Mouse (Mus musculus): ENCODE measurements around the gene Ube2g2.

Gene Ube2g2

DNA sequence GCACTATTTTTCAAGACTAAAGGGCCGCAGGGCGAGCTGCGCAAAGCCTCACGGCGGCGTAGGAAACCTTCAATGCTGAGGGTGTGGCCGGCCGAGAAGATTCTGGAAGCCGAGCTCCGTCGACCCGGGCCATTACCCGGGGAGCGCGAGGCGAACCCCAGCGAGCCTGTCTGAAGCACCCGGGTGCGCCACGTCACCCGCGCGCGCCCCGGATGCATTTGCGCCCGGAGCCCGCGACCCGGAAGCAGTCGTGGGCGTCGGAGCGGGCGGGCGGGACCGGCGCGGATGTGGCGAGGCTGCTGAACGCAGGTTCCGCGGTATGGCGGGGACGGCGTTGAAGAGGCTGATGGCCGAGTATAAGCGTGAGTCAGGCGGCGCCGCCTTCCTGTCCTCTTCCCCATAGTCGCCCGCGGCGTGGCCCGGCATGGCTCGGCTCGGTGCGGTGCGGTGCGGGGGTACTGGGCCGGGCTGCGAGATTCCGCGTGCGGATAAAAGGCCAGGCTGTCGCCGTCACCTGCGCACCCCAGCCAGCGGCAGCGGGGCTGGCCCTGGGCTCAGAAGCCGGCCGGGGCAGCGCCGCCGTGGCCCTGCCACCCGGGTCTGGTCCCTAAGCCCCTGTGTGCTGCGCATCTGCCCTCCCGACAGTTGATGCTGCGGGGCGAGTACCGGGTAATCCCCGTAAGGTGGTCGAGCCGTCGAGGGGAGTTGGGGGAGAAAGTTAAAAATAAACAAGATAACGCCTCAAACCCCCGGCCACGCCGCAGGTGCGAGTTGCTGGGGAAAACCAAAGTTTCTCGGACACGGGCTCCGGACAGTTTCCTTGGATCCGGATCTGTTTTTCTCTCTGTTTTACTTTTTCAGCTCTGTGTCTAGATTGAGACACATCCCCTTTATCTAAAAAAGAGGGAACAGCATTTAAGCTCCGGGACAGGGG lies at the start of gene Ube2g2:
Gene Ube2g2 (plus strand): TSS at position 221 of the 934 bp plus-strand sequence.
- DNase-seq: peak; percentile 91

DNA sequence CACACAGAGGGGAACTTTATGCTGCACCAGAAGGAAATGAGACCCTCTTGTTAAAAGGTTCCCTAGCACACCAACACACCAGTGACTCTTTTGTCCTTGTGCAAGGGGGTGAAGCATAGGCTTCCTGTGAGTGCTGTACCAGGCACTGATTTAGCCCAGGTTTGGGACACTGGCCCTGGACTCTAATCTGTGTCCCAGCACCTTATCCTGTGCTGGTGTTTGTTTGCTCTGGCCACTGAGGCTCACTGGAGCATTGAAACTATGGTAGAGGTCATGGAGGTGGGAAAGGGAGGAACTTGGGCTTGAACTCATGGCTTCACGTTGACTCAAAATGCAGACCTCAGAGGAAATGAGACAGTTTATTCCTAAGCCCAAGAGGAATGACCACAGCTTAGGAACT lies 48.9 kb upstream of the Ube2g2 start:
- DNase-seq: no peak

DNA sequence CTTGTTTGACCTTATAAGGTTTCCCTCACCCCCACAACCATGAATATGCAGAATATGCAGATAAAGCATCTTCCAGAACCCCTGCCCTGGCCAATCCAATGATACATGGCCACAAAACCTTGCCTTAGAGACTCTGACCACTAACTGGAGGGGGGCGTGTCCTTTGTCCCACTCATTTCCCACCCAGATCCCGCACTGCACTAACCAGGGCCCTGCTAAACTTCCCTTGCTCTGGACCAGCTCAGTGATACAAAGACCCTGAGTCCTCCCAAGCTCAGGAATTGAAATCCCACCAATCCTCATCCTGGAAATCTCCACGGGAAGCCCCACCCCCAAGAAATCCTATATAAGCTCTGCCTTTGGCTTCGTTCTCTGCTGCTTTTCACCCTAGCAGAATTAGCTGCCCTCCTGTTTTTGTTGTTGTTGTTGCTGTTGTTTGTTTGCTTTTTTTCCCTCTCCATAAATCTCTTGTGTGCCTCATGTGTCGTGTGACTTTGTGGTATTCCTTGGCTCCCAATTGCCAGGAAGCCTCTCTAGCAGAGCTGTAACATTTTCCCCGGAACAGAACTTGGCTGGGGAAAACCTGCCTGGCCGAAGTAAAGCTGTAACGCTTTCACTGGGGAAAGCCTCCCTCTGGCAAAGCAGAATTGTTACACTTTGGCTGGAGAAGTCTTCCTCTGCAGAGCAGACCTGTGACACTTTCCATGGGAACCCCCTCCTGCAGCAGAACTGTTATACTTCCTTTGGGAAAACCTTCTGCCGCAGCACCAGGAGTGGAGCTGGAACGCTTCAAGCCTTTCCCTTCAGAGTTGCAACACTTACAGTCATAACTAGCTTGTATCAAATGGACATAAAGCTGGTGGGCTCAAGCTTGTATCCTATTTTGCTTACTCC lies 41.8 kb upstream of the Ube2g2 start:
- DNase-seq: no peak

DNA sequence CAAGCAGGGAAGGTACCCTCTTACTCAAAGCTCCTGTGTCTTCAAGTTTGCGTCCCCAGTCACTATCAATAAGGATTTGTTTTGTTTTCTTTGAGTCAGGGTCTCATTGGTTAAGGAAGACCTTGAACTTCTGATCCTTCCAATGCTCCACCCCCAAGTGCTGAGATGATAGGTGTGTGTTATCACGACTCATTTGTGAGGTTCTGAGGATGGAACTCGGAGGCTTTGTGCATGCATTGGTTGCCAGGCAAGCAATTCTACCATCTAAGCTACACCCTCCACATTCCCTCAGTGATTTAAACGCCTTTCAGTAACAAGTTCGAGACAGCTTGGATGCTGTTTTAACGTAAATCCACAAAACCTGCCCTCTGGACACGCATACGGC lies 41.1 kb upstream of the Ube2g2 start:
- no peak for DNase-seq

DNA sequence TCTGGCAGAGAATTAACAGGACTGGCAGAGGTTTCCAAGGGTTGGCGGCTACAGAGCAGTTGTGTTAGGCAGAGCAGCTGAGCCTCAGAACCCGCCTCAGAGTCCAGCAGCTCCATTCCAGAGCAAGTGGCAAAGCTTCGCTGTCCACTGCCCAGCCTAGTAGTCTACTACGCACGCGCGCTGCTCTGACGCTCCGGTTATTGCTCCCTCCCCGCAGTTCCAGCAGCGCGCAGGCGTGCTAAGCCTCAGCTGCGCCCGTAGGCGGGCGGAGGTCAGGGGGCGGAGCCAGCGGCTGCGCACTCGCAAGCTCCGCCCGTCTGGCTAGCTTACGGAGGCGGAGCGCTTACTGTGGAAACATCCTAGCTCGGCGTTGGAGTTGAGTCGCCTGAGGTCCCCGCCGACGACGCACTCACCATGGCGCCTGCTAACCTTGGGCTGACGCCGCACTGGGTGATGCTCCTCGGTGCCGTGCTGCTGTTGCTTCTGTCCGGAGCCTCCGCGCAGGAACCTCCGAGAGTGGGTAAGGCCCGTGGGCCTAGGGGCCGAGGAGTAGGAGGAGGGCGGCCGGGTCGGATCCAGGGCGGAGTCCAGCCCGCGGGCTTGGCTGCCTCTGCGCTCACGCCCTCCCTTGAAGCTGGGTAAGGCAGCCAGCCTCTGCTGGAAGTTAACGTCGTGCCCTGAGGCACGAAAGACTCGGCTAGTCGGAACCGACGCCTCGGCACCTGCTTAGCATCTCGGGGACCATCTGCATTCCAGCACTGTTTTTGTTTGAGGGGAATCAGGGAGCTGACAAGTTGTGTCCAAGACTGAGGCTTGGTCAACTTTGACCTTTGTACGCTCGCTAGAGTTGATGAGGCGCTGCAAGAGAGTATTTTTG lies 40.4 kb upstream of the Ube2g2 start, which contains the start of gene Pttg1ip:
Gene Pttg1ip (plus strand): TSS at position 313 of the 877 bp plus-strand sequence.
- peak; percentile 96 for DNase-seq

DNA sequence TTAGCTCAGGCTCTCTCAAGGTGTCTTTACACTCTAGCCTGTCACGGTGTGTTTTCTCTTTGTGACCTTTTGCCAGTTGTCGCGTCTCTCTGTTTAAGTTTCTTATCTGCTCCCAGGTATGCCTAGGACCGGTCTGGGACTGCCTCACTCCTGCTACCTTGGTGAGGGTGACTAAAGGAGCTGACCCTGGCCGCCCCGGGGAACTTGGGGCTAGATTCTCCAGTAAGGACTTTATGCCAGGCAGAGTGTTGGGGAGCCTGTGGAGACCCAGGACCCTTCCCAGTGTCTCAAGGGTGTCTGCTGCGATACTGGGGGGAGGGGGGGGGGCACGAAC lies 39.8 kb upstream of the Ube2g2 start:
- DNase-seq: no peak

DNA sequence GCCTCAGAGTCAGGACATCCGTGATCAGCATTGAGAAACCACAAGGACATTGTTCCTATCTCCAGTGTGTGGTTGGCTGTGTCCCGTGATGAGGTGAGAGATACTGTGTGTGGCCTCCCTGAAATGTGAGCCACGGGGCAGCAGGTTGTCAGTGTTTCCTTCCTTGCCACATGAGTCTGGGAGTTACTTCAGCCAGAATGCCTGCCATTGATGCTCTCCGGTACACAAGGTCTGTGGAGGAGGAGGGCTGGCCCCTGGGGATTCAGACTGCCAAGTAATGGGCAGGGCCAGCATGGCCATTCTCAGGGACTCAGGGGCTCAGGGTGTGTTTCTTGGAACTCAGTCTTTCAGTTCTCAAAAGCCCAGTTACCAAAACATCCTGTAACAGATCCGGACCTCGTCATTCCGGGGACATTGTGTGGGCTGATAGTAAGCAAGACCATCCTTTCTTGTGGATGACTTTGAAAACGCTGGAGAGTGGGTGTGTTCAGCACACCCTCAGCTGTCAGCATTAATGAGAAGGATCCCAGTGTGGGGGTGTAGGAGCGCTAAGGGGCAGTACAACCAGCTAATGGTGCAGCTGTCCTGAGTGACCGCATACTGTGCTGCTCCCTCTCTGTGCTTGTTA lies 38.2 kb upstream of the Ube2g2 start:
- DNase-seq: no peak

DNA sequence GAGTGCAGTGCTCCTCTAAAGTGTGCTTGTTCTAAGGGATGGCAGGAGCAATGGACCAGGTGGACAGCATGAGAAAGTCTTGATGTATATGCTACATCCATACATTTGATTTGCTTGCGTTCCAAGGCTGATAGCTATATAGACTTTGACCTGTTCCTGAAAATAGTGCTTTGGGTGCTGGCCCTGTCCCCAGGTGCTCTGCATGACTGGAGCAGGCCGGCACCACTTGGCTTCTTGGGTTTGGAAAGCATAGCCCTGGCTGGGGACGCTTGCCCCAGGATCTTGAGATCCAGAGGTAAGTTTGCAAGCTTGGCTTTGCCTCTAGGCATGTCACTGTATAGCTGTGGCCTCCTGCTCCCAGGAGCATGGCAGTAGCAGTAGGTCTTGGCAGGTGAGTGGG lies 35.4 kb upstream of the Ube2g2 start:
- no peak for DNase-seq

DNA sequence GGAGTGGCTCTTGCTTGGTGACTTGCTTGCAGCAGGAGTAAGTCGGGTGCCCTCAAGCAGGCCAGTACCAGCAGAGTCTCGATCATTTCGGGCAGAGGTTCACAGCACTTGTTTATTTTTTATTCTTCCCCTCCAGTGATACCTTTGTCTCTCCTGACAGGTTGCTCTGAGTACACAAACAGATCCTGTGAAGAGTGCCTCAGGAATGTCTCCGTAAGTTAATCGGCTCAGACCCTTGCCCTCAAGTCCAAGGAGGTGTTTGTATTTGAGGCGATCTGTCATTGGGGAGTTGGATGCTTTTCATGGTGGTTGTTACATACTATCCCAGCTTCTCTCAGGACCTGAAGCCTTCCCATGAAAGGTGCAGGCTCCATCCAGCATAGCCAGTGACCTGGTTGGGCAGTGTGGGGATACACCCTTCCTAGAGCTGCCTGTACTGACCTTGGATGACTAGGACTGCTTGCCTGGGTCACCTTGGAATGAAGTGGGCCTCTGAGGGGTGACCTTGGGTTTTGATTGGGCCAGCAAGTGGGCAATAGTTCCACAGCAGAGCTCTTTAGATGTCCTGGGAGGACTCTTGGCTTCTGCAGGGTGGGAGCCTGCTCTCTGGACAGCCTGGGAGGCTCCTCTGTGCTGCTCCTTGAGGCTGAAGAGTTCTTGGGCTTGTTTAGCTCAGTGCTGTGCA lies 34.8 kb upstream of the Ube2g2 start:
- DNase-seq: no peak

DNA sequence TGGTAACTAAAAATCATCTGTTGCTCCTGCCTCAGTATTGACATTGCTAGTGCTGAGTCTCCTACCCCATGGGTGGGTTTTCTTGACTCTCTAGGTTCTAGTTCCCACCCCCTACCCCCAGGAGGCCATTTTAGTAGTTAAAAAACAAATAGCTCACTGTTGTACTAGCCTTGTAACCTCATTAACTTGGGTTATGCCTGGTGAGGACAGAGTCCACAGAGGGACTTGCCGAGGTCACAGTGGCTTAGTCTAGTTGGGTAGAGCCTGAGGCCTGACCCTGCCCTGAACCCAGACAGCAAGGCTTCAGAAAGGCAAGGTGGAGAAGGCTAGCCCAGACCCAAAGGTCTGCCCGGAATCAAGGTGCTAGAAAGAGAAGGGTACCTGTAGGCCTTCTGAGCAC lies 34.0 kb upstream of the Ube2g2 start:
- DNase-seq: no peak

DNA sequence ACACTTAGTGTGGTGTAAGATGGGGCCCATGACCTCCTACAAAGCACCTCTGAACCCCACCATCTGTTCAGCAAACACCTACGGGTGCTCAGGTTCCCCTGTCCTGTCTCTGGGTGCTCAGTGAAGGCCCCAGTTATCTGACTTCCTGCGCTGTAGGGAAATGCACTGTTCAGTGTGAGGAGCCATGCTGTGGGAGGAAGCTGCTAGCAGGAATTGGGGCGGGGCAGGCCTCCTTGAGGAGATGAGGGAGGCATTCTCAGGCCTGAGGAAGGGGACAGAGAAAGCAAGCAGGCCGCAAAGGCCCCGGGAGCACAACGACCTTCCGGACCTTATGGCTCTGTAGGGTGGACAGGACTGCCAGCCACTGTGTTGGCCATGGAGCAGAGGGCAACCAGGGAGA lies 33.0 kb upstream of the Ube2g2 start:
- no peak for DNase-seq

DNA sequence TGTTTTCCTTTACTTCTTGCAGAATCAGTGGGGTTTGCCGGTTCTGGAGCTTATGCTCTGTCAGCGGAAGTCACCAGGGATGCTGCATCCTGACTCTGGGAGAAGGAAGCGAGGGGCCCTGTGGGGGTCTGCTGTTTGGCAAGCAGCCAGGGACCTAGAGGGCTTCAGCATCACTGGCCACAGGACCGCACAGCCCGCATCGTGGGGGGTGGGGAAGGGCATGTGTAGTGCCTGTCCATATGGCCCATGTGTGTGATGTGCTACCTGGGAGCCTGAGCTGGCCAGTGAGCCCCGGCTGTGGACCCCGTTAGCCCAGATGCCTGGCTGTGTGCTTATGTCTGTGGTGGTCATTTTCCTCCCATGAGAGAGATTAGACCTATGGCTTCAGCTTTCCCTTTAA lies 32.3 kb upstream of the Ube2g2 start:
- DNase-seq: no peak

DNA sequence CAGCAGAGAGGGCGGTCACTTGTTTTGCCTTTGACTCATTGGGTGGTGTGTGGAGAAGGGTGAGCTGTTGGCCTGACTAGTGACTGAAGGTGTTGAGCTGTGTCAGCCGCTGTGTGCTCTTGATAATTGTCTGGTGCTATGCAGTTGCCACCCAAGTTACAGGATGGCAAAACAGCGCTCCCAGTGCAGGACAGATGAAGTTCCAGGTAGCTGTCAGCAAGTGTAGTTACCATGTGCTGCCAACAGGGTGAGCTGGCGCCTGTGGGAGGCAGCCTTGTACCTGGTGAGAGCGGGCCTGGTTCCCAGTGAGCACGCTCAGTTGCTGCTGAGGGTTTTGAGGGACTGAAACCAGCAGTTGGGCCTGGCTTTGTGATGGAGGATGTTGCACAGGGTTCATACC lies 31.3 kb upstream of the Ube2g2 start:
- peak; percentile 55 for DNase-seq

DNA sequence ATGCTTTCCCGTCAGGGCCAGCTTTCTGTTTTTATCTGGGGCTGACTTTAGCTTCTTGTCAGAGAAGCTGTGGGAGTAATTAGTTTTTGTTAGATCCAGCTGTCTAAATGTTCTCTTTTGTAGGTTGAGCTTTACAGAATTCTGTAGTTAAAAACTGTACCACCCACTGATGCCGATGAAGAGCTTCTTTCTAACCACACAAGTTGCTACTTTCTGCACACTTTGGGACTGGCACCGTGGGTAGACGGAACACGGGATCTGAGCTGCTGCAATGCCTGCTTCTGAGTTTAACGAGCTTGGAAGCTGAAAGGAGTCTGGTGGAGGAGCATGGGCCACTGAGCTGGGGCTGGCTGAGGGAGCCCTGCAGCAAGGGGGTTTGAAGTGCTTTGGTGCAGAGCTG lies 30.5 kb upstream of the Ube2g2 start:
- DNase-seq: no peak

DNA sequence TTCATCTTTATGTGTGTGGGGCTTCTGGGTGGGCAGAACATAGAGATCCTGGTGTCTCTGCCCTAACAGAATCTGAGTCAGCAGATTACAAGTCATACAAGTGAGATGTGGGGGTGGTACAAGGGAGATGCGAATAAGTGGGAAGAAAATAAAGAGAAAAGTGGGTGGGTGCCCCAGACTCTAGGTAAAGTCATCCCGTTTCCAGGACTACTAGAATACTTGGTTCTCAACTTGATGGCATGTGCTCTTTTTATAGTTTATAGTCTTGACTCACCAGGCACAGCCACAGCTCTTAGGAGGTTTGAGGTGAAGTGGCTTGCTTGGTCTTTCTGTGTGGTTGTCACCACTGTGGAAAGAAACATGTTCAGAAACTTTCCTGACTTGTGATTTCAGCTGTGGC lies 26.0 kb upstream of the Ube2g2 start:
- DNase-seq: no peak

DNA sequence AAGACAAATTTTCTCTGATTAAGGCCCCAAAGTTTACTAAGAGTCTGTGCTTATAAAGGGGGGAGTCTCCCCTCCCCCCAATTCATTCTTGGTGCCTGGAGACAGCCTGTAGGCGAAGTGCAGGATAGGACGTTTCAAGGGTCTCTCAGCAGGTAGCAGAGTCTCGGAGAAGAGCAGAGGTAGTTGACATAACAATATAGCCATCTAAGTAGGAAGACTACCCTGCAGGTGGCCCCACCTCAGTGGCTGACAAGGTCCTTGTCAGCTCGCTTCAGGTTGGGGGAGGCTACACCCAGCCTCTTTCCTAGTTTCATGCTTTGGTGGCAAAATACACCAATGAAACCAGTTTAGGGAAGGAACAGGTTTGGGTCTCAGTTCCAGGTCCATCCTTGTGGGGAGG lies 19.1 kb upstream of the Ube2g2 start:
- DNase-seq: no peak

DNA sequence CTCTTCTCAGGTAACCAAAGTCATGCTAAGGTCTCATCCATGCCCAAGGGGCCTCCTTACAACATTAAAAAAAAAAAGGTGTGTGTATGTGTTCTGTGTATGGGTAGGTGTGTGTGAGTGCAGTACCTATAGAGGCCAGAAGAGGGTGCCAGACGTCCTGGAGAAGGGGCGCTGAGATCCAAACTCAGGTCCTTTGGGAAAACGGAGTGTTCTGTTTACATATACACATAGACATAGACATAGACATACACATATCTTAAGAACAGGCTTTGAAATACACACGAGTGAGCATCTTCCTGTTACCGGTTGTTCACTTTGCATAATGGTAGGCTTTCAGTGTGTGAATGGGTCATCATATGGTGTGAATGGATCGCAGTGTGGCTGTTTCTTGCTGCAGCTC lies 18.0 kb upstream of the Ube2g2 start:
- no peak for DNase-seq

DNA sequence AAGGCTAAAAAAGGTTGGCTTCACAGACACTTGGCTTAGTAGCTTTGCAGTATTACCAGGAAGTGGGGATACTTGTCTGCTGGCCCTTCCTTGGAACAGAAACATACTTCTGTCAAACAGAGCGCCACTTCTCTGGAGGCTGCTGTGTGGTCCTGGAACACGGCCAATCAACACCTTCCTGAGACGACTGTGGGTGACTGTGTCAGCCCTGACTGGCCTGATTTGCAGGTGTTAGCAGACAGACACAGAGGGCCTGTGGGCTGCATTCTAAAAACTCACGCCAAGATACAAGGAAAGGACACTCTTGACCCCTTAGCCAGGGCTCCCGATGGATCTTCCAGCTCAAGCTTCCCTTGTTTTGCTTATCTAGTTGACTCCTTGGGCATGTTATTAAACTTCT lies 17.1 kb upstream of the Ube2g2 start:
- DNase-seq: no peak

DNA sequence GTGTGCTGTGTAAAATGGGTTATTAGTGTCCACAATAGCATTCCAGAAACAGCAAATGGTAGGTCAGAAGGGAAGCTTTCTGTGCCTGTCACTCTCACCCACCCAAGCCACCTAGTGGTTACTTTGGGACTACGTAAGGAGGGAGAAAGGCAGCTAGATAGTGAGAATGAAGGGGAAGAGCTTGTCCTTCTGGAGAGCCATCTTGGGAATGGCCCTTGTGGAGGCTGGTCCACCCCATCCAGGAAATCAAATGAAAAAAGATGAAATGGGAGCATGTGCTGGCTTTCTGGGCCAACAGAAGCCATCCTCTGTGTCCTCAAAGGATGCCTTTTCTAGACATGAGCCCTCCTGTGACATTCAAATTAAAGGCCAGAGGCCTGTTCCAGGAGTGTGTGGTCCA lies 16.7 kb upstream of the Ube2g2 start:
- no peak for DNase-seq

DNA sequence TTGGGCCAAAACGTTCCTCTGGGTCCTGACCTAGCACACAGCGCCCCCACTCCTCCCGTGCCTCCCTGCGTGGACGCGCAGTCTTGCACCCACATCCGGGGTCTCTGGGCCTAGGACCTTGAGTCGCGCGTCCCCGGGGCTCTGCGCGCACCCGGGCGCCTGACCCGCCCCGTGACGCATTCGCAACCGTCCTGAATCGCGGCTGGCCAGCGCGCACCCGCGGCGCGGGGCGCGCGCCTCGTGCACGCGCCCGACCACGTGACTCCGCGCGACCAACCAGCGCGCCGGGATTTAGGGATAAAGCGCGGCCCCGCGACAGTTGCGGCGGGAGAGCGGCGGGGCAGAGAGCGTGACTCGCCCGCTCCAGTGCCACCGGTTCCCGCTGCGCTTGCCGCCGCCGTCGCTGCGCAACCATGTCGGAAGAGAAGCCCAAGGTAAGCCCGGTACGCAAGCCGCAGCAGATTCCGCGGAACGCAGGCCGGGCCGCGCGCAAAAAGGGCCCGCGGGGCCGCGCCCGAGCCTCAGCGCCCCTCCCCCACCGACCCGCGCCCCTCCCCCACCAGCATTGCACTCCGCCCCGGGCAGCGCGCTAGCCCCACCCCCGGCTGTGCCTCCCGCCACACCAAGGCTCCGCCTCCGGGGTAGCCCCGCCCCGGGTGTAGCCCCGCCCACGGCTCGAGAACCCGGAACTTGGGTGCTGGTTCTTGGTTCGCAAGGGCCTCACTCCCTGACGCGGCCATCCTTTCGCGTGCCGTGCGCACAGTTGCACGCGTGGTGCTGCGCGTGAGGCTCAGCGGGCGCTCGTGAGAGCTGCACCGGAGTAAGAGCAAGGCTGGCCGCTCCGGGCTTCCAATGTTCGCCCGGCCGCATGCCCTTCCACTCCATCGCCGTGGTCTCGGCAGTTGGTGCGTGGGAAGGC lies 15.9 kb upstream of the Ube2g2 start, which contains the start of the genes Sumo3 and Gm49325:
Gene Sumo3 (plus strand): TSS at position 190 of the 919 bp plus-strand sequence.
Gene Gm49325 (plus strand): TSS at position 290 of the 919 bp plus-strand sequence.
- peak; percentile 93 for DNase-seq

DNA sequence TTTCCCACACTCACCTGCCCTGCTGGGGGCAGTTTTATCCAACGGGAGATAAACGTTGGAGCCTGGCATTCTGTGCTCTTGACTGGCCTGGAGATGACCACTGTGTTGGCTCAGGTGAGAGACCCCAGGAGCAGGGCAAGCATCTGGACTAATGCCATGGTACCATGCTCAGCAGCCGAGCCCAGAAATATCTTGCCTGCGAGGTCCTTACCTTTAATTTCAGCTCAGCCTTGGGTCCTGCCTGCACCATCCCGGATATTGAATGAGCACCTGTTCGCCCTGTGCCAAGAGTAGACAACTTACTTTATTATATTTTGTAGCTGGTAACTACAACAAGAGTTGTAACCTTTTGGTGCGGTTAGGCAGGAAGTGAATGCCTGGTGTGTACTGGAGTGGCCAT lies 15.2 kb upstream of the Ube2g2 start:
- no peak for DNase-seq

Measured in cerebellum, adult 11 months (tissue).